Mouse (Mus musculus) myocyte (in vitro differentiated cells): ENCODE results near the gene Ghrh.

Experiments
- CEBPB ChIP-seq: IDR thresholded peaks from 2 replicates; pipeline ENCODE4 v1.6.1; 2011; ENCODE audit warnings: mild to moderate bottlenecking, moderate library complexity; ENCODE audit not compliant: poor library complexity, insufficient read depth, severe bottlenecking
- MYOG ChIP-seq, 3 experiments: IDR thresholded peaks; one replicate each; pipeline ENCODE4 v1.6.1; 2011; ENCODE audit warnings: control low read depth in 2 of 3, low read depth in 2 of 3, mild to moderate bottlenecking in 2 of 3; ENCODE audit not compliant: insufficient read length in 2 of 3, control insufficient read depth in 1 of 3, insufficient read depth in 1 of 3
- POLR2A ChIP-seq: IDR thresholded peaks from one replicate; pipeline ENCODE4 v1.6.1; 2011; ENCODE audit warnings: low read depth, mild to moderate bottlenecking, control low read depth, moderate library complexity; ENCODE audit not compliant: insufficient read length
- POLR2AphosphoS2 ChIP-seq: IDR thresholded peaks from one replicate; pipeline ENCODE4 v1.6.1; 2011; ENCODE audit warnings: low read depth, control low read depth; ENCODE audit not compliant: insufficient read length
- TCF12 ChIP-seq: IDR thresholded peaks from one replicate; pipeline ENCODE4 v1.6.1; 2011; ENCODE audit warnings: mild to moderate bottlenecking, control low read depth; ENCODE audit not compliant: poor library complexity, insufficient read depth, severe bottlenecking
- USF1 ChIP-seq: IDR thresholded peaks from one replicate; pipeline ENCODE4 v1.6.1; 2011; ENCODE audit warnings: low read depth, mild to moderate bottlenecking, control low read depth, moderate library complexity

- no peak for TF ChIP-seq TCF12
- TF ChIP-seq MYOG (IDR thresholded peaks at IDR 0.05; ENCODE audit: control insufficient read depth in 1 of 3, insufficient read depth in 1 of 3, insufficient read length in 2 of 3, low read depth in 2 of 3) = no peak
- TF ChIP-seq POLR2A = no peak
- no peak for TF ChIP-seq CEBPB
- no peak for TF ChIP-seq POLR2AphosphoS2
- TF ChIP-seq USF1 = no peak
These were observed 29.7 kb upstream of the Ghrh start for GRCm38 (mm10) chr2:157376995-157377394.
